Mouse (Mus musculus): ENCODE measurements around the gene Npy5r.

DNA sequence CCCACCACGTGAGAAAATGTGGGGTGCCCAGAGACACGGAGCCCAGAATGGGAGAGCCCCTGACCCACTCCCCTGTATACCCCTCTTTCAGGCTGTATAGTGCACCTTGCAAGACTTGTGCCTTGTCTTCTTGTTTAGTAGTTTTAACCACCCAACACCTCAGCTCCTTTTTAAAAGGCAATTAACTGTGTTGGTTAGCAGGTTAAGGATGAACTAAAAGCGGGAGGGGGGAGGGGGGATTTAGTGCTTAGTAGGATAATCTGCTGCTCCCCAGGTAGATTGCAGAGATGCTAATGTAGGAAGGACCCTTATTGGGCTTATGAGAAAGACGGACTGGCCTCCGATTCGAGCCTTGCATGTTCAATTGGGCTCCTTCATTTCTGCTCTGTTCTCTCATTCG lies 10.1 kb upstream of the Npy5r start:
- no peak for TF ChIP-seq CTCF (IDR thresholded peaks at IDR 0.05; ENCODE audit: low read depth, low read length)
- no peak for TF ChIP-seq POLR2A (IDR thresholded peaks at IDR 0.05; ENCODE audit: insufficient read depth, low read length)
- no peak for TF ChIP-seq EP300 (IDR thresholded peaks at IDR 0.05; ENCODE audit: insufficient read depth, low read depth, low read length)

All from ES-Bruce4 (cell line).